Mouse (Mus musculus): ENCODE results near the gene Ky. TPM values are rescaled to one million over a fixed set of nuclear protein-coding genes. Genes with fewer than 3 reads are reported as not detected.

Gene Ky
- total and polyA plus RNA-seq, 3 experiments: not detected

GRCm38 (mm10) chr9:102541666-102542065, 36.1 kb downstream of the Ky start:
- in situ Hi-C loops (cut with MboI; ENCODE audit: low pct_ligation_motif_present, low pct_unique_long_range_greater_than_20kb, low sequenced_read_pairs) (loop anchor here (25.0 kb wide), 1 partner anchor 1229 kb away; no protein-coding TSS in a partner anchor), dilution Hi-C loops (cut with MboI; ENCODE audit: extremely low pct_ligation_motif_present, extremely low pct_unique_long_range_greater_than_20kb, low sequenced_read_pairs) (no loop called here)
- no peak overlapping the region for H3K9ac ChIP-seq (ENCODE audit: insufficient read depth, low read depth)
- H3K27me3 ChIP-seq (replicated peaks): peaks cover 29% of the 10 kb centered on the region
- peak; percentile 44 for DNase-seq (ENCODE audit: extremely low read depth)
- TF ChIP-seq RCOR1 (conservative IDR thresholded peaks at IDR 0.05; ENCODE audit: low read depth, low read length) (no peak), GABPA (IDR thresholded peaks at IDR 0.05; ENCODE audit: insufficient replicate concordance, low read depth, low read length) (no peak), TBP (conservative IDR thresholded peaks at IDR 0.05; ENCODE audit: low read depth, low read length) (no peak), MYC (IDR thresholded peaks at IDR 0.05; ENCODE audit: low read depth, low read length) (no peak), ELF1 (IDR thresholded peaks at IDR 0.05; ENCODE audit: low read depth, low read length) (no peak), UBTF (IDR thresholded peaks at IDR 0.05; ENCODE audit: low read depth, low read length) (no peak), PAX5 (IDR thresholded peaks at IDR 0.05; ENCODE audit: low read length) (no peak), BHLHE40 (IDR thresholded peaks at IDR 0.05; ENCODE audit: low read depth, low read length) (peak; percentile 78), MAFK (IDR thresholded peaks at IDR 0.05; ENCODE audit: insufficient replicate concordance, low read length) (0 out of 2 replicates have a peak, but pooled peaks have one; percentile 19), MXI1 (IDR thresholded peaks at IDR 0.05; ENCODE audit: low read depth, low read length) (no peak), MAX (IDR thresholded peaks at IDR 0.05; ENCODE audit: low read length) (no peak), ZMIZ1 (IDR thresholded peaks at IDR 0.05; ENCODE audit: low read depth, low read length) (no peak)
- H3K79me2 ChIP-seq (replicated peaks; ENCODE audit: control insufficient read depth, extremely low read depth, insufficient read depth, poor library complexity, severe bottlenecking): no peaks in the 10 kb centered on the region
- H3K27ac ChIP-seq (ENCODE audit: insufficient read depth, low read depth): no peak overlapping the region
- peaks cover 30% of the 10 kb centered on the region for H3K9me3 ChIP-seq (replicated peaks; ENCODE audit: low read length)
- H3K4me3 ChIP-seq (replicated peaks in 1 of 3; ENCODE audit: low read depth in 2 of 3, low read length in 2 of 3, poor library complexity in 1 of 3): no peak overlapping the region
- H3K36me3 ChIP-seq (replicated peaks in 1 of 2; ENCODE audit: control insufficient read depth in 1 of 2, insufficient read depth in 1 of 2, low read length in 1 of 2): no peaks in the 10 kb centered on the region
- no peak overlapping the region for H3K4me2 ChIP-seq (ENCODE audit: insufficient read depth, low read depth, poor library complexity, severe bottlenecking)
- peaks cover 2 to 27% of the 10 kb centered on the region in 2 experiments; a peak in 3 of 4 replicates for H3K4me1 ChIP-seq (ENCODE audit: control insufficient read depth in 1 of 2, insufficient read depth in 2 of 2)

GRCm38 (mm10) chr9:102542540-102542939, 37.0 kb downstream of the Ky start:
- no peaks in the 10 kb centered on the region for H3K79me2 ChIP-seq (replicated peaks; ENCODE audit: control insufficient read depth, extremely low read depth, insufficient read depth, poor library complexity, severe bottlenecking)
- H3K27me3 ChIP-seq (replicated peaks): peaks cover 37% of the 10 kb centered on the region
- H3K27ac ChIP-seq (ENCODE audit: insufficient read depth, low read depth): no peak overlapping the region
- no peaks in the 10 kb centered on the region for H3K36me3 ChIP-seq (replicated peaks in 1 of 2; ENCODE audit: control insufficient read depth in 1 of 2, insufficient read depth in 1 of 2, low read length in 1 of 2)
- H3K4me3 ChIP-seq (replicated peaks in 1 of 3; ENCODE audit: low read depth in 2 of 3, low read length in 2 of 3, poor library complexity in 1 of 3): no peak overlapping the region
- in situ Hi-C loops (cut with MboI; ENCODE audit: low pct_ligation_motif_present, low pct_unique_long_range_greater_than_20kb, low sequenced_read_pairs) (loop anchor here (25.0 kb wide), 1 partner anchor 1230 kb away; no protein-coding TSS in a partner anchor), dilution Hi-C loops (cut with MboI; ENCODE audit: extremely low pct_ligation_motif_present, extremely low pct_unique_long_range_greater_than_20kb, low sequenced_read_pairs) (no loop called here)
- no peak overlapping the region for H3K9ac ChIP-seq (ENCODE audit: insufficient read depth, low read depth)
- DNase-seq (ENCODE audit: extremely low read depth): peak; percentile 15
- no peak overlapping the region for H3K4me2 ChIP-seq (ENCODE audit: insufficient read depth, low read depth, poor library complexity, severe bottlenecking)
- peaks cover 2 to 27% of the 10 kb centered on the region in 2 experiments; a peak in 3 of 4 replicates for H3K4me1 ChIP-seq (ENCODE audit: control insufficient read depth in 1 of 2, insufficient read depth in 2 of 2)
- peaks cover 21% of the 10 kb centered on the region for H3K9me3 ChIP-seq (replicated peaks; ENCODE audit: low read length)
- TF ChIP-seq ETS1 (conservative IDR thresholded peaks at IDR 0.05; ENCODE audit: low read depth, low read length): peak; percentile 52; the same call in 1 of the 2 replicates
- TF ChIP-seq JUN (IDR thresholded peaks at IDR 0.05; ENCODE audit: insufficient read depth, low read depth, low read length): no peak
- TF ChIP-seq NELFE (IDR thresholded peaks at IDR 0.05; ENCODE audit: low read depth, low read length): no peak
- TF ChIP-seq USF1 (IDR thresholded peaks at IDR 0.05; ENCODE audit: low read depth, low read length): no peak
- TF ChIP-seq MAX (IDR thresholded peaks at IDR 0.05; ENCODE audit: low read length): peak; percentile 14; the same call in 1 of the 2 replicates

Measured in CH12.LX (cell line).